Mouse (Mus musculus) adrenal gland, postnatal 4 days (tissue): ENCODE results near the gene Pbp2. TPM values are rescaled to one million over a fixed set of nuclear protein-coding genes. Genes with fewer than 3 reads are reported as not detected.

Experiments used
- DNase-seq, 2 experiments: peaks; one replicate each; pipeline ENCODE4 v3.0.0; 2021 to 2022; ENCODE audit warnings: low spot score in 2 of 2, mixed read lengths in 2 of 2
- total RNA-seq, 2 experiments: library from RNA; stranded (reverse); gene quantifications; 2 replicates each; pipeline ENCODE4 v1.2.3; 2021

The Pbp2 gene
- total RNA-seq, 2 experiments from 2014 or later: not detected

DNA sequence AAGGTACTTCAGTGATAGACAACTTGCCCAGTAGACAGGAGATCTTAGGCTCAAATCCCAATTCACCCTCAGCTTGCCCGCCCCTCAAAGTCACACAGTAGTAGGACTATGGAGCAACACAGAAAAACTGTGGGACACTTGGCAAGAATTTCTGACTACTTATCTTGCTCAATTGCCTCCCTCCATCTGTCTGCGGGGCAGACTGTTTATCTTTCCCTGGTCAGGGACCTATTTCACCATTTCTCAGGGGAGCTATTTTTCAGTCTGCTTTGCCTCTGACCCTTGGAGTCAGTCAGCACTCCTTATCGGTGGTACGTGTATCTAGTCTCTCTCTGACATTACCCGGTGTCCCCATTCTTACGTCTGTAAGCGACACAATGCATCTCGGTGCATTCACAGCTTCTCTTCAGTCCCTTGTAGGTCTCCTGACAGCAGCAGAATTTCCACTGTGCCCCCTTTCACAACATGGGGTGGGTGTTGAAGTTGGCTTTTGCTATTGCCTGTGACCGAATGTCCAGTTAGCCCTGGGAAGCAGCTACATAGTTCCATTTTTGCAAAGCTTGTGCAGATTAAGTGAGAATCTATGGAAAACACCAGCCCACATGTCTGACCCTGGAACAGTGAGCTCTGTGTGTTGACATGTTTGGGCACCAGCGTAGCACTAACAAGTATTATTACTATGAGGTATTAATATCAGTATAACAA, 7.6 kb downstream of the Pbp2 start:
- no peak for DNase-seq

DNA sequence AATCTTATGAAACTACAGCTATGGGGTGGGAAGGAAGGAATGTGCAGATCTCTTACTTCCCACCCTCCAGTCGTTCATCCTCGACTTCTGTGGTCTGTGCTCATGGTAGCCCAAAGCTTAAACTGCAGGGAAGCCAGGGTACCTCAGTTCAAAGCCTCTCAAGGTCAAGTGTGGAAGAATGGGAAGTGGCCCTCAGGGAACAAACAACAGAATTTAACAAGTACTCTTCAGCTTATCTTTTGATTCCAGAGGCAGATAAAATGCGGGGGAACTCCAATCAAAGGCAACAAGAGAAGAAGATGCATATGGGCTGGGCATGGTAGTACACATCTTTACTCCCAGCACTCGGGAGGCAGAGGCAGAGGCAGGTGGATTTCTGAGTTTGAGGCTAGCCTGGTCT, 9.7 kb downstream of the Pbp2 start:
- DNase-seq: no peak

DNA sequence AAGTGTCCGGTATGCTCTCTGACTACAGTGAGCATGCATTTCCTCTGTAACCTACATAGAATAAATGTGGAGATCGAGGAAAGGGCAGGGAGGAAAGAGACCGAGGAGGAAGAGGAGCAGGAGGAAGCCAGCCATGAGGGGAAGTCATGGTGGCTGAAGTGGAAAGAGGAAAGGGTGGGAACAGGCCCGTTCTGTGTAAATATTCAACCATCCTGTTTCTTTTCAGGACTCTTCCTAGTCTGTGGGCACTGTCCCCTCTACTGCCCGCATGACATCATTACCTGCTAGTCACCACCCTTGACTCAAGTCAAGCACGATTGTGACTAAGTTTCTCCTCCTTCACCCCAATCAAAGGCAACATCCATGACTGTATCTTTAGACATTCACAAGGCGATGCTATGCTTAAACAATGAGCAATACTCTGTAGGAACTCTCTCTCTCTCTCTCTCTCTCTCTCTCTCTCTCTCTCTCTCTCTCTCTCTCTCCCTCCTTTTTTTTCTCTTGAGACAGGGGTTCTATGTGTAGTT, 11.1 kb downstream of the Pbp2 start:
- DNase-seq: no peak

DNA sequence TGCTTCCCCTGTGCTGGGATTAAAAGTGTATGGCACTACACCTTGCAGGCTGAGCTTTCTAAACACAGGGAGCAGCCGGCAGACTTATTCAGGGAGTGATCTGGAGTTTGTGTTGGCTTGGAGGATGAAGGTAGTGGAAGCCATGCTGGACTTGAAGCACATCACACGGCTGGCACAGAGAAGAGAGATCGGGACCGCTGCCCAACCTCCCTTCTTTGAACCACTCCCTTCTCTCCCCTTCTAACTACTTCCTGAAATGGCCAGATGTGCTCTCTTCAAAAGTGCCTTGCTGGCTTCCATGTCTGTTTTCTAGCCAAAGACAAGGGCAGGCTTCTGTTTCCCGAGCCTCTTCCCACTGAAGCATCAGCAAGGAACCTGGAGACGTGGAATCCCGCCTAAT, 12.6 kb downstream of the Pbp2 start:
- DNase-seq: no peak

DNA sequence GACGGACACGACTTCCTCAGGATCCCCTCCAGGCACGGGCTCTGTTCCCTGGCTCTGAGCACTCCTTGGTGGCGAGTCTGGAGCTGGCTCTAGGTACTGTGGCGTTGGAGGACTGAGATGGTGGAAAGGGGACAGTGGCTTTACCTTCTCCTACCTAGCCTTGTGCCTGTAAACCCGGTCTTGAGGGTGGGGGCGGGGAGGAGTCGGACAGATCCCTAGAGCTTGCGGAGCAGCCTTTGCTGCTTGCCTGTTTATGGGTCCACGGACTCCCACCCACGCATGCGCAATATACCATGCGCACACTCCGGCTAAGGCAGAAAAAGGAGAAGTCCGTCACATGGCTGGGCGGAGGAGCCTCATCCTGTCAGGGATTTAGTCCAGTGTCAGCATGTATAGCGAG, 13.9 kb downstream of the Pbp2 start:
- DNase-seq: no peak

DNA sequence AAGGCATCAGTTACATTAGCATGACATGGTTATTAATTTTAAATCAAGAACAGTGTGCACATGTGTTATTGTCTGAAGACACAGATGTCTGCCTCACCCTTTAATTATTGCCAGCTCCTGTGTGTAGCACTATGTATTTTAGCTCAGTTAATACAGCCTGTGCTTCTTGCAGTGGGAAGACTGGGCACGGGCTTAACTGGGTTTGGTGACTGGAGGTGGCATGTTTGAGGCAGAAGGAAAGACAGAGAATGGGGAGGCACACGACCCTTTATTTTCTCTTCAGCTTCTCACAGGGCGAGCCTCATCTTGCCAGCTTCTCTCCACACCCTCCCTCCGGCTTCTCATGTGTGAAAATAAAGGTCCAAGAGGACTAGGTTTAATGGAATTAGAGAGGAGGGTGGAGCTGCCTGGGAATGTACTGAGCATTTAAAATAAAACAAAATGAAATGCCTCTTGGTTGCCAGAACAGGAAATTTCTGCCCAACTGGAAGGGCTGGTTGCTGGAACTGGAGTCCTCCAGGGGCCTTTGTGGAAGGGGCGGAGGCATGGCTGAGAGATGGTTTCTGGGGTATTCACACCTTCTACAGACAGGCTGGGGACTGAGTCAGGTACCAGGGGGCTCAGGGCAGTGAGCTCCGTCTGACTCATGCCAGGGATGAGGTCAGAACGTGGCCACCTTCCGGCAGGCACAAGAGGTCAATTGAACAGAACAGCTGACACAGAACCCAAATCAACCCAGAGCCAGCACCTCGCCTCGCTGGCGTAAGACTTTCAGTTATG, 14.9 kb downstream of the Pbp2 start:
- DNase-seq: no peak

DNA sequence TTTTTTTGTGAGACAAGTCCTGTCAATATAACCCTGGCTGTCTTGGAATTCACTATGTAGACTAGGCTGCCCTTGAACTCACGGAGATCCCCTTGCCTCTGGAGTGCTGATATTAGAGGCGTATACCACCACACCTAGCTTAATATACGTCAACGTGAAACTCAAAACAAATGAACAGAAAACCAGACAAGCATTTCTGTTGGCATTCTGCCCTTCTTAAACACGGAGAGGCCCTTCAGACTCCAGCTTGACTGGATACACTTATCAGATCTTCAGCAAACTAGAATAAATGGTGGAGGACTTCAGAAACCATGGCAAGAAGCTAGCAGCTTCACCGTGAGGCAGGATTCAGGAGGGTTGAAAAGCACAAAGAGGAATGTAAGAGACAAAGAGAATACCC, 16.1 kb downstream of the Pbp2 start:
- DNase-seq: no peak

DNA sequence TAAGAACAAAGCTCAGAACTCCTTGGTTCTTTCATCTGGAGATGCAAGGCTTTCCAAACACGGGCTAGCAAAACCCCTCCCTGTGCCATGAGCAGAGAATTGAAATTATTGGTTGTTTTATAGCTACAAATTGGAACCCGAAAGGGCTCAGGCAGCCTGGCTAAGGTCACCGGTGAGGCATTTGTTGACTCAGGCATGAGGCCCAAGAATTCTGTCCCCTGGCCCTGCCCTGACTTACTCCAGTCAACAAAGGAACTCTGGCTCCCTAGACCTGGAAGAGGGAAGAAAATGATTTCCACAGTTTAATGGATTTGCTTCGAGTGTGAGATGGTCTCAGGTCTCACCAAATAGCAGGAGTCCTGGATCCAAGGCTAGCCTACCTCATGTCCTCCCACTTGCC, 17.8 kb downstream of the Pbp2 start:
- no peak for DNase-seq

DNA sequence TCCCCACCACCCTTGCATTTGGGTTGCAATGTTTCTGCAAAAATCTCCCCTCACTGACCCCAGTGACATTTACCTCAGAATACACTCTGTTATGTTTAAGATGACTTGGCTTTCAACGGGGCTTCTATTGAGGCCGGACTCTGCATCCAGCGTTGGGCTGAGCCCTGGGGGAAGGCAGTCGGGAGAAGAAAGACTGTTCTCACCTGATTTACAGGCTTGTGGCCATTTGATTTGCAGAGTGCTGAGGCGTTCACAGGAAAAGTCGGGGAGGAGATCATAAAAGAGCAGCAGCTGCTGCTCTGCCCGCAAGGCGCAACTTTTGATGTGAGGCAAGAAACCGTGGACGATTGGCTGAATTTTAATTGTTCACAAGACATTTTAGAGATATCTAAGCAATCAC, 30.3 kb downstream of the Pbp2 start:
- no peak for DNase-seq

DNA sequence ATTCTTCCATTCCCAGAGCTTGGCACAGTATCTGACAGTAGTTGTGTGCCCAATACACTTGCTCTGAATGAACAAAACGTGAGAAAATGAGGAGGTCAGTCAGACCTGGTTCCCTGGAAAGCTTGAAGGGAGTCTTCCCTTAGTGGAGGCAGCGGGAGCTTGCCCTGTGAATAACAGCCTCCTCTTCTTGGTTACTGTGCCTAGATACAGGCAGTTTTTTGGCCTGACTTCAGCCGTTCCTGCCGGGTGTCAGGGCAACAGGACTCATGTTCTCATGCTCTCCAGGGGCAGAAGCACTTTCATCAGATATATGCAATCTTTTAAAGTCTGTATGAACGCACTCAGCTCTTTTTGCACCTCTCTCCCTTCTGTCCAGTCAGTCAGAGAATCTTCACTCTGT, 30.9 kb downstream of the Pbp2 start:
- no peak for DNase-seq

DNA sequence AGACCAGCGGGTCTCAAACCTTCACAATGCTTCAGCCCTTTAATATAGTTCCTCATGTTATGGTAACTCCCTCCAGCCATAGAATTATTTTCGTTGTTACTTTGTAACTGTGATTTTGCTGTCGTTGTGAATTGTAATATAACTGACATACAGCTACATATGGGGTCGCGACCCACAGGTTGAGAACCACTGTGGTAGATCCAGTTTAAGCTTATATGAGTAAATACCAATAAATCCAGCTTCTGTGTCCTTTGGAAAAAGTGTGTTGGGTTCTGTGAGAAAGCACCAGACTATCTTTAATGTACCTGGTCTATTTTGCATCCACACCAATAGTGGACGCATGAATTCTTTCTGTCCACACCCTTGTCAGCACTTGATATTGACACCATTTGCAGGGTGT, 31.9 kb downstream of the Pbp2 start:
- no peak for DNase-seq

DNA sequence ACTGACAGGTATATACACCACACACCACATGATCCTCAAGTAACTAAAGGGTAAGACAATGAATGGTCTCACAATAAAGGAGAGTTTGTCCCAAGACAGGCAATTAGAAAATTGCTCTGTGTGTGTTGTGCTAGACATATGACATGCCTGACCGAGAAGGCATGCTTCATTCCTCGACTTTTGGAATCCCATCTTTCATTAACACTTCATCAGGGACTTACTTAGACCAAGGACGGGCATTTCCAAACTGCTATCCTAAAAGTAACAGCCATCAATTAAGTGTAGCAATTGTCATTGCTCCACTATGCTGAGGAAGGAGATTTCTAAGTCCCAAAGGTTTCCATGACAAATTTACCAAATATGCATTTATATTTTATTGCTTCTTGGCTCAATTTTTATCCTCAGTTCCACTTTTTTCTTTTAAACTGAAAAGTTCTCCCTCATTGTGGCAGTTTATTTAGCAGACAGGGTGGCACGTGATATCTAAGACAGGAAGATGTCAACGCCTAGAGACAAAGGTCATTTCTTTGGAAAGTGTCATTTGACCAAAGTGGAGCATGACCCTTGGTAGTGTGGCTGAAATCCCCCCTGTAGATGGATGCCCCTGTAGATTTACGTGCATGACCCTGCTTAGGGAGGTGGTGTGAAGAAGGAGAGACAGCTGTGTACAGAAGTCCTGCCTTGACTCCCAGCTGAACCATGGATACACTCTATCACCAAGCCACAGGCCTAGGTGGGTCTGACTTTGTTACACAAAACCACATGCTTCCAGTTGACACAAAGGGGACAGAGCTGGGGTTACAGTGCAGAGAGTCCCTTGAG, 33.5 kb downstream of the Pbp2 start:
- DNase-seq: no peak

DNA sequence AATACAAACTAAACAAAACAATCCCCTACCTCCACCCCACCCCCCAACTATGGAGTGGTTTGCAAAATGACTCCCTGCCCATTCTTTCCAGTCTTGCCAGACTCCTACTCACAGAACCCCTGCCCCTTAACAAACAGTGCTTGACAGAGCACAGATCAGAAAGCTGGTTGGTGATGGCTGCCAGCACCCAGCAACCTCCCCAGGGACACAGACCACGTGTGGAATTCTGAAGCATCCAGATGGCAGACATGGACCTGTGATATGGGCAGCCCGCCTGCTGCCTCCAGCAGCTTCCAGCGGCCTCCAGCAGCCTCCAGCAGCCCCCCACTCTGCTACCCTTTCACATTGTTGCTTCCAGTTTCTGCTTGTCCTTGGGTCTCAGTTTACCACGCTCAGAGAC, 35.0 kb downstream of the Pbp2 start:
- no peak for DNase-seq

DNA sequence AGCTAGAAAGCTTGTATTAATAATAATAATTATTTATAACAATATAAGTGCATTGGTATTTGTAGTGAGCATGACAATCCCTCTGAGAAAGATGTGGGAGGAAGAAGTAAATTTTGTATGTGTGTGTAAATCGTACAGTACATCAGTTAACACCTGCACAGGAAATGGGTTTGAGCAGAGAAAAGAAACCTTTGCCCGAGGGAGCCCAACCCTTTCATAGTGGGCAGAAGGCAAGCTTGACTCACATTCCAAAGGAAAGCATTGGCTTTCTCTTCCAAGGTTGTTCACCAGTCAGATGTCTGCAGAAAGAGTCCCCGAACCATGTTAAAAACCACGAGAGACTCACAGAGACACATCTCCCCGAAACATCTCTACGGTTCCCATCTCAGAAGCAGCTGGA, 37.1 kb downstream of the Pbp2 start:
- no peak for DNase-seq

DNA sequence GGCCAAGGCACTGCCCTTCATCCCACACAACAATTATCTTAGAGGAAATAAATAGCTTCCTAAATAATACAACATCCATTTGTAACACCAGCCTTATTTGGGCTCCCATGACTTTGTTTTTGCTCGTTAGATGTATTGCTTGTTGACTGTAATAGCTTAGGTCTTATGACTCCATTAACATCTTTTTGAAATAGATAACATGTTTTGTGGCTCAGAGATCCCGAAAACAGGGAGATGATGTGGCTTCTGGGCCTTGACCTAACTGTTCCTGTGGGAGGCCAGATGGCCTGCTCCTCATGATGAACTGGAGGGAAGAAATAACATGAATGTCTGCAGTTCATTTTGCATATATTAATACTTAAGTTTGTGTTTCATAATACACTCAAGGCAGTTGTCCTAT, 38.4 kb downstream of the Pbp2 start:
- no peak for DNase-seq

DNA sequence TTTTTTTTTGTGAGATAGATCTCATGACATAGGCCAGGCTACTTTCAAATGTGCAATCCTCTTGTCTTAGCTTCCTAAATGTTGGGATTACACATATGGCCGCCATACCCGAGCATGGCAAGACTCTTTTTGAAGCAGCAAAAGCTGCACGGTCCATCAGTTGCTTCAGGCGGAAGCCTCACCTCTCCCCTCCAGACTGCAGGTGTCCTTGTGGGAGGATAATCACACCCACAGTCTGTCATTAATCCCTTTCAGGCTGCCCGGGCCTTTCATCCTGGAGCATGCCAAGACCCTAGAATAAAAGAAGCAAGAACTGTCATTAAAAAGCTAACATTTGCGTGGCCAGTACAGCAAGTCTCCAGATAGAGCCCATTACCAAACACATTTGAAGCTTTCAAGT, 40.6 kb downstream of the Pbp2 start:
- DNase-seq: no peak

DNA sequence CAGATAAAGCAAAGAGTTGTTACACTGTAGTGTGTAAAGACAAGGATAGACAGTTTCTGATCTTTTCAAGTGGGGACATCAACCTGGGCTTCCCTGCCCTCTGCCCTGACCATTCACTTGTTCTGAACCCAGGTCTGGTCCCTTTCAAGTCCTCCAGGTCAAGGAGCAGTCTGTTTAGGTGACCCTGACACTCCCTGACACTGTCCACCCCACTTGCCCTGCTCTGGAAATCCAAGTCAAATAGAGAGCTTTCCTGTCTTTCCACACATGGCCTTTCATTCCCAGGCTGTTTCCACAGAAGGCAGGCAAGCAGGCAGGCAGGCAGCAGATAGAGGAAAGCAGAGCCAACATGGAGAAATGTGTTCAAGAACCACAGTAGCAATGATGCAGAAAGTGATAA, 41.8 kb downstream of the Pbp2 start:
- DNase-seq: no peak

DNA sequence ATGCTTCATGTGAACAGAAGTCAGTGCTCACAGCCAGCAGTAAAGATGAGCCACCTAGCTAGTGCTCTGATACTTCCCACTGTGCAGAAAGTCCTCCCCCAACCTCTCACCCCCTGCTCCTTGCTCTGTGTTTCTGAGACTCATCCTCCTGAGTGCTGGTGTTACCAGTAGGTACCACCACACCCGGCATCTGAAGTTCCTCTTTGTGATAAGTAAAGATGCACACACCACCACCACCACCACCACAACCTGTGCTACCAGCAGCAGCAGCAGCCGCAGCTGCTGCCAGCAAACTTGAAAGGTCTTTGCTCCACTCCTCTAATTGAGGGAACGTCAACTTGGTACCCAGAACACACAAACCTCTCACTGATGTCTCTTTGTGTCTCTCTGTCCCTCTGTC, 43.0 kb downstream of the Pbp2 start:
- DNase-seq: no peak

DNA sequence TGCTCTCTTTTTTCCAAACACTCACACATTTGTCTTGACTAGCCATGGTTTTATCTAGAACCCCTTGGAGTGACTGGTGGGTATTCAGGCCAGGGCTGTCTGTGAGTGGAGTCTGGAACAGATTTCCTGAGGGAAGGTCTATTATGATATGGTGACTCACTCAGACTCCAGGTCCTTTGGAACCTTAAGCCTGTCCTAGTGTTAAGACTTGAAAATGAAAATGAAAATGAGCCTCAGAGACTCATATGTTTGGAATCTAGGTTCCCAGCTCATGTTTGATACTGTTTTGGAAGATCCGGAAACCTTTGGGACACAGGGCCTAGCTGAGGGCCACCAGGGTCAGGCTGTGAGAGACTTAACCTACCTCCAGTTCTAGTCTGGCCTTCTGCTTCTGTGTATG, 44.1 kb downstream of the Pbp2 start:
- DNase-seq: no peak

DNA sequence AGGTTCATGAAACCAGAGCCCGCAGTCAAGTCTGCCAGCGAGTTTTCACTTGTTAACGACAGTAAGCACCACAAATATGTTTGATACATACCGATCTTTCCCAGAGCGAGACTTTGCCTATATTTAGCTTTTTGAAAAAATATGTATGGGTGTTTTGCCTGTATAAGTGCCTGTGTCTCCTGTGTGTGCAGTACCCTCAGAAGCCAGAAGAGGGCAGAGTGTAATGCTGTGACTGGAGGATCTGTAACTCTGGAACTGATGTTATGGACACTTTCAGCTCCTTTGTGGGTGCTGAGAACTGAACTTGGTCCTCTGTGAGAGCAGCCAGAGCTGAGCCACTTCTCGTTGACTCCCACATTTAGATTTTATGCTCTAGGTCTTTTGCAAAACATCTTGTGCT, 46.1 kb downstream of the Pbp2 start:
- no peak for DNase-seq

DNA sequence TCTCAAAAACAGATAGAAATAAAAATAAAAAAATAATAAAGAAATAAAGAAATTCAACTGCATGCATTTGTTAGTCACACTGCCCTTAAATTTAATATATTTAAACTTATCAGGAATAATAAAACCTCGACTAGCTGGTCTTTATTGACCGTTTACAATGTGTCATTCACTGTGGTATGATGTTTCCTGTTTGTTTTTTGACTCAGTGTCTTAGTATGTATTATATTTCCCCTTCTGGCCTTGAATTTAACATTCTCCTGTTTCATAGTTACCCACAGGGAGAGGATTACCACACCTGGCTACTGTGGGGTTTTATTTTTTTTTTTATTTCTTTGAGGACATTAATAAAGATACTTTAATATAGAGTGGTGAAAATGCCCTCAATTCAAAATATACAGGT, 47.6 kb downstream of the Pbp2 start:
- no peak for DNase-seq

DNA sequence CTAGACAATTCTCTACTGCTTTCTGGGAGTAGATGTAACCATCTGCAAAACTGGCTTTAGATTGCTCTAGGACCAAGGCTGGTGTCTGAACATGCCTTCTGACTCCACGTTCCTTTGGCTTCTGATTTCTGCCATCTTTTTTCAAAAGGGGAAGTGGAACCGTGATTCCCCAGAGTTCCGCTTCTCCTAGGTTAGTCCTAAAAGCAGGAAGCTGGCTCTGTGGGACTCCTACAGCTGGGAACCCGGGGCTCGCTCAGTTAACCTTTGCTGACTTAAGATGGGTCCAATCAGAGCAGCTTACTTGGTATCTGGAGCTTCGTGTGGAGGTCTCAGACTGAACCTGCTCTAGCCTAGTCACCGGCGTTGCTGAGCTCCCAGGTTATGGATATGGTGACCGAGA, 49.1 kb downstream of the Pbp2 start:
- DNase-seq: no peak
